Mouse (Mus musculus) liver, embryonic 16.5 days (tissue): ENCODE results near the gene Ncor2. TPM values are rescaled to one million over a fixed set of nuclear protein-coding genes. Genes with fewer than 3 reads are reported as not detected.
A peak's percentile ranks its signal among the peaks of the same experiment; 100 is the strongest.
"Not testable (repeated sequence)": the region's sequence is repeated elsewhere in the genome, so short reads cannot be mapped to it uniquely, and the experiment has no call there.

Experiments used
- ATAC-seq: fragments of 200-750 bp; cut with Nextera tagmentation; 2 replicates; pipeline ENCODE4 v1.8.0; 2017; ENCODE audit warnings: low read depth, mild to moderate bottlenecking, moderate number of reproducible peaks, moderate library complexity
- H3K27ac ChIP-seq: fragments of 300-500 bp; sonication (generic); 2 replicates; pipeline ENCODE4 v1.5.1; 2014; ENCODE audit warnings: mild to moderate bottlenecking, low read length
- H3K27me3 ChIP-seq: fragments of 300-500 bp; sonication (generic); 2 replicates; pipeline ENCODE4 v1.6.1; 2014; ENCODE audit warnings: low read depth, low read length, mixed read lengths; ENCODE audit not compliant: control insufficient read depth, insufficient read depth
- H3K36me3 ChIP-seq: fragments of 300-500 bp; sonication (generic); 2 replicates; pipeline ENCODE4 v1.6.1; 2014; ENCODE audit warnings: mild to moderate bottlenecking; ENCODE audit not compliant: control insufficient read depth, insufficient read depth
- H3K4me1 ChIP-seq: fragments of 300-500 bp; sonication (generic); 2 replicates; pipeline ENCODE4 v1.6.1; 2014; ENCODE audit warnings: low read depth, low read length, mixed read lengths; ENCODE audit not compliant: control insufficient read depth
- H3K4me2 ChIP-seq: fragments of 300-500 bp; sonication (generic); 2 replicates; pipeline ENCODE4 v1.6.1; 2014; ENCODE audit warnings: low read depth, low read length, mixed read lengths
- H3K4me3 ChIP-seq: fragments of 300-500 bp; sonication (generic); 2 replicates; pipeline ENCODE4 v1.5.1; 2014; ENCODE audit warnings: low read depth, mild to moderate bottlenecking, low read length
- H3K9ac ChIP-seq: fragments of 300-500 bp; sonication (generic); 2 replicates; pipeline ENCODE4 v1.6.1; 2014; ENCODE audit warnings: low read depth, low read length
- H3K9me3 ChIP-seq: fragments of 300-500 bp; sonication (generic); replicated peaks from 2 replicates; pipeline ENCODE4 v1.6.1; 2016; ENCODE audit warnings: low read length; ENCODE audit not compliant: control insufficient read depth
- WGBS: fragments of 180-500 bp; shearing (Covaris S2); extraction: QIAGEN DNeasy Blood & Tissue Kit; methylation state at CpG from one replicate; pipeline ENCODE4 v1.1.7; 2014; ENCODE audit not compliant: insufficient replicate concordance; 5-methylcytosine and 5-hydroxymethylcytosine counted together
- polyA plus RNA-seq: library from polyadenylated mRNA; unstranded; fragments of >200 nt; fragmentation: Nextera tagmentation; extraction: Ambion mirVana; gene quantifications from 2 replicates; pipeline ENCODE4 v1.2.1, GENCODE M21; 2015

Gene Ncor2
- polyA plus RNA-seq, 1 experiment from 2014 or later: 4.2 TPM

DNA sequence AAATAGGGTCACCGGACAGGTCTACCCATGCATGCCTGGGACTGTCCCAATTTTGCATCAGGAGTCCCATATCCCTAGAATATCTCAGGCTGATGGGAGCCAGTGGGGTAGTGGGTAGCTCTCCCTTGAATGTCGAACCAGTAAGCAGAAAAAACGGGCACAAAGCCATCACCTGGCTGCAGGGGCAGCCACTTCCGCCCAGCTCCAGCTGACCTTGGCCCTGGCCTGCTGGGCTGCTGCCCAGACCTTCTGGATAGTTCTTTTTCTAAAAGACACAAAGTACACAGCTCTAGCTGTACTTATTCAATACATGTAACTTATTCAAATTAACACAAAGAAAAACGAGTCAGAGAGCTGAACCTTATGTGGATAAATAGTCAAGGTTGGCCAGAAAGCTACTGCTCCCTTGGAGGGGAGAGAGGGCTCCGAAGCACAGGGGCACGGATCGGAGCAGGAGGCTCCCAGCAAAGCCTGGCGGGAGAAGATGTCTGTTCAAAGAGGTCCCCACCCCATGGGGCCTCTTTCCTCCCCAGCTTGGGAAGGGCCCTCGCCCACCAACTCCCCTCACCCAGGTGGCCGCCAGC, 36.4 kb upstream of the Ncor2 start:
- H3K4me1 ChIP-seq: peaks cover 3% of the 10 kb centered on the region; the same call in 1 of the 2 replicates
- H3K9ac ChIP-seq: no peak overlapping the region
- H3K36me3 ChIP-seq: no peaks in the 10 kb centered on the region
- peaks cover 7% of the 10 kb centered on the region for H3K27me3 ChIP-seq
- 24% methylated on average over 11 of the region's 11 CpGs for WGBS
- no peak overlapping the region for H3K4me3 ChIP-seq
- H3K4me2 ChIP-seq: peak overlapping the region; percentile 7; the same call in 1 of the 2 replicates
- ATAC-seq: peak; percentile 16; the same call in 1 of the 2 replicates
- H3K9me3 ChIP-seq: no peaks in the 10 kb centered on the region
- H3K27ac ChIP-seq: no peak overlapping the region

DNA sequence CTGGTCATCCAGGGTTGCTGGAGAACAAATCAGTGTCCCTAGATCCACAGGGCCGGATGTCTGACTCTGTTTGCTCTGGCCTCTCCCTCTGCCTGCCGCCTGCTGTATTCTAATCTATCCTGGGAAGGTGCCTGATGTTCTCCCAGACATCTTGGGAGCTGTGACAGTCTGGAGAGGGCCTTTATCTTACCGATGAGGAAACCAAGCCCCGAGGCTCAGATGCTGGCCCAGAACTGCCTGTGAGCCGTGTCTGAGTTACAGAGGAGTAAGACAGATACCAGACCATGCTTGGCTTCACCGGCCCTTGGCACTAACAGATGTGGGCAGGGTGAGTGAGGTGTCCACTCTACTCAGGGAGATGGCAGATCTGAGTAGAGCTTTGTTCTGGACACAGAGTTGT, 35.0 kb upstream of the Ncor2 start:
- Histone ChIP-seq H3K27ac (no peak overlapping the region), H3K27me3 (peaks cover 7% of the 10 kb centered on the region), H3K36me3 (no peaks in the 10 kb centered on the region), H3K4me2 (no peak overlapping the region), H3K9me3 (no peaks in the 10 kb centered on the region), H3K9ac (no peak overlapping the region), H3K4me1 (peaks cover 3% of the 10 kb centered on the region; the same call in 1 of the 2 replicates), H3K4me3 (no peak overlapping the region)
- WGBS: 50% methylated on average over 6 of the region's 6 CpGs
- no peak for ATAC-seq

DNA sequence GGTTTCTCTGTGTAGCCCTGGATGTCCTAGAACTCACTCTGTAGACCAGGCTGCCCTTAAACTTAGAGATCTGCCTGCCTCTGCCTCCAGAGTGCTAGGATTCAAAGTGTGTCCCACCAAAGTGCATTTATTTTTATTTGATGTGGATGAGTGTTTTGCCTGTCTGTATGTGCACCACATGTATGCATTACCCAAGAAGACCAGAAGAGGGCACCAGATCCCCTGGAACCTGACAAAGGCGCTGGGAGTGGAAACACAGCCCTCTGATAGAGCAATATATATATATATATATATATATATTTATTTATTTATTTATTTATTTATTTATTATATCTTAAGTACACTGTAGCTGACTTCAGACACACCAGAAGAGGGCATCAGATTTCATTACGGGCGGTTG, 25.9 kb upstream of the Ncor2 start:
- H3K9ac ChIP-seq, H3K4me2 ChIP-seq, H3K36me3 ChIP-seq, H3K27ac ChIP-seq, H3K4me3 ChIP-seq, H3K9me3 ChIP-seq, ATAC-seq, H3K4me1 ChIP-seq, H3K27me3 ChIP-seq: not testable (repeated sequence)
- WGBS: 79% methylated on average over 3 of the region's 3 CpGs

DNA sequence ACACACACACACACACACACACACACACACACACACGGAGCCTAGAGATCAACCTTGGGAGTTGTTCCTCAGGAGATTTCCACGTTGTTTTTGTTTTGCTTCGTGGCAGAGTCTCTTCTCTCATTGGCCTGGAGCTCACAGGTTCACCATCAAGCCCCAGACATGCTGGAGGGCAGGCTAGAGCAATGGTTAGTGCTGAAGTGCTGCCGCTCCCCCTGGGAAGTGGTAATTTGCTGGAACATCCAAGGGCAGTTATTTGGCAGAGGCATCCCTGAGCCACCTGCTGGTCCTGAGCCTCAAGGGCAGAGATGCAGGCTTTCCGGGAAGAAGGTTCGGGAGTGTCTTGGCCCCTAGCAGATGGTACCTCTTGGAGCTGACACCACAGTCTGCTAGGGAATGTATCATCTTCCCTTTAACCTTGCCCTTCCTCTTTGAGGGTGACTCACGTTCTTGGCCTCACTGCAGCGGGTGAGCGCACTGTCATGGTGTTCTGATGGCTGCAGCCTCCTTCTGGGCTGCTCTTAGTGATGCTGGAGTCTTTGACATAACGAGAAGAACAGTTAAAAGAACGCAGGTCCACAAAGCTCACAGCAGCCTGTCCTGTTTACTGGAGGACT, 25.3 kb upstream of the Ncor2 start:
- H3K36me3 ChIP-seq: no peaks in the 10 kb centered on the region
- H3K27me3 ChIP-seq: no peaks in the 10 kb centered on the region
- H3K9me3 ChIP-seq: no peaks in the 10 kb centered on the region
- no peak overlapping the region for H3K4me3 ChIP-seq
- no peak overlapping the region for H3K27ac ChIP-seq
- no peaks in the 10 kb centered on the region for H3K4me1 ChIP-seq
- WGBS: 63% methylated on average over 11 of the region's 11 CpGs
- H3K9ac ChIP-seq: no peak overlapping the region
- H3K4me2 ChIP-seq: no peak overlapping the region
- ATAC-seq: no peak

DNA sequence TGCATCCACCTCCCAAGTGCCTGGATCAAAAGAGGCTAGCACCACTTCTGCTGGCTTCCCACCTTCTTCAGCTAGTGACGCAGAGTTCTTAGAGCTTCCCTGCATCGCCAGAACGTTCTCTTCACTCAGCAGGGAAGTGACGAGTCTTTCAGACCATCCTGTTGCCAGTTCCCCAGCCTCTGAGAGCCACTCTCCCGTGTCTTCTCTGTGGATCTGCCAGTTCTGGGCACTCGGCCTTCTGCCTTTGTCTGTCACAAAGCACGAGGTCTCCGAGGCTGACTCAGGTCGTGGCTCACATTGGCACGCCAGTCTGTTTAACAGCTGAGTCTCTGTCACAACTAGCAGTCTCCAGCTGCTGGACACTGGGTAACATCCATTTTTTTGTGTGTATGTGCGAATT, 24.7 kb upstream of the Ncor2 start:
- H3K4me1 ChIP-seq: no peaks in the 10 kb centered on the region
- H3K4me3 ChIP-seq: no peak overlapping the region
- no peak overlapping the region for H3K9ac ChIP-seq
- H3K27me3 ChIP-seq: no peaks in the 10 kb centered on the region
- ATAC-seq: no peak
- no peak overlapping the region for H3K4me2 ChIP-seq
- H3K27ac ChIP-seq: no peak overlapping the region
- WGBS: 56% methylated on average over 11 of the region's 11 CpGs
- H3K9me3 ChIP-seq: no peaks in the 10 kb centered on the region
- no peaks in the 10 kb centered on the region for H3K36me3 ChIP-seq

DNA sequence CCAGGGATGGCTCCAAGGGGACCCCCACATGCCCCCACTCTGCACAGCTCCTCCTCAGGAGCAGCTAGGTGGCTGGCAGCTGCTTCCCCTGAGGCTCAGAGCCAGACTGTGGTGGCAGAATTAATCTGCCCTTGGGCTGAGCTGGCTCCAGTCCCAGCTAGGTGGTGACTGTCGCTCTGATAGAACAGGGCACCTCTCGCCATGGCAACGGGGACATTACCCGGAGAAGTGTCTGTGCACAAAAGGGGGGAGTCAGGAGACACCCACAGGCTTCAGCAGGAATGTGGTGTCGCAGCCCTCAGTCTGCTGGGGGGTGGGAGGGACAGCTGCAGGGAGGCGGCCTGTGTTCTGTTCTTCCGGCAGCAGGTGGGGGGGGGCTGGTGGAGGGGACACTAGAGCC, 24.1 kb upstream of the Ncor2 start:
- WGBS: 46% methylated on average over 7 of the region's 7 CpGs
- no peaks in the 10 kb centered on the region for H3K4me1 ChIP-seq
- H3K9ac ChIP-seq: no peak overlapping the region
- ATAC-seq: no peak
- H3K27ac ChIP-seq: no peak overlapping the region
- H3K4me2 ChIP-seq: no peak overlapping the region
- no peaks in the 10 kb centered on the region for H3K36me3 ChIP-seq
- no peaks in the 10 kb centered on the region for H3K27me3 ChIP-seq
- no peak overlapping the region for H3K4me3 ChIP-seq
- H3K9me3 ChIP-seq: no peaks in the 10 kb centered on the region

DNA sequence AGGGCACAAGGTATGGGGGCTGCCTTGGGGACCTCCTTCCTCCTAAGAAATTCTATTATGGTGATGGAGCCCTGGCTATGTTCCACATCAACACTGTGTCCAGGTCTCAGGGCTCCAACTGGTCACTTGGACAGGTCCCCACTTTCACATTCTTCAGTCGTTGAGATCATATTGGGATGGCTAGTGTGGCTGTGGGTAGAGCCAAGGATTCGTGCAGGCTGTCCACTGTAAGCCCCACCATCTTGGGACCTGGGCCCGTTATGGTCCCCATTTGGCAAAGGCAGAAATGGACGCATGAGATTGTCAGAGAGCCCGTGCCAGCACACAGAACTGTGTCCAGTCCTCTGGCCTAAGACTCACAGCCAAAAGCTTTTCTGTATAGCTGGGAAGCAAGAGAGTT, 23.1 kb upstream of the Ncor2 start:
- WGBS: 62% methylated on average over 5 of the region's 5 CpGs
- H3K4me3 ChIP-seq: no peak overlapping the region
- no peak for ATAC-seq

DNA sequence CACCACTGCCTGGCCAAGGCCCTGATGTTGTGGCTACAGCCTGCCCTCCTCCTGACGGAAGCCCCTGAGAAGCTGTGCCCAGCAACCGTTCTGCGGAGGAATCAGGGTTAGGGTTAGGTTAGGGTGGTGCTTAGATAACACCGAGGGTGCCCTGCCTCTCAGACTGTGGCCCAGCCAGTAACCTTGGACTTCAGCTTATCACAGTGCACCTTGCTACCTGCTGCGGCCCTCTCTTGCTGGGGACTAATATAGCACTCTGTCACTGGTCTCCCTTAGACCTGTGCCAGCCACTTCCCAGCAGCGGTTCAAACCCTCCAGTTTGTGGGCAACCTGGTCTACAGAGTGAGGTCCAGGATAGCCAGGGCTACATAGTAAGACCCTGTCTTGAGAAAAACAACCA, 20.1 kb upstream of the Ncor2 start:
- 44% methylated on average over 6 of the region's 6 CpGs for WGBS
- Histone ChIP-seq H3K27me3 (no peaks in the 10 kb centered on the region), H3K9me3 (no peaks in the 10 kb centered on the region), H3K4me2 (no peak overlapping the region), H3K4me1 (no peaks in the 10 kb centered on the region), H3K4me3 (no peak overlapping the region), H3K9ac (no peak overlapping the region), H3K27ac (no peak overlapping the region), H3K36me3 (no peaks in the 10 kb centered on the region)
- ATAC-seq: no peak

More for the DNA sequence above, 23.1 kb upstream of the Ncor2 start:
- Histone ChIP-seq H3K36me3 (no peaks in the 10 kb centered on the region), H3K27ac (no peak overlapping the region), H3K9ac (no peak overlapping the region), H3K27me3 (no peaks in the 10 kb centered on the region), H3K4me2 (no peak overlapping the region), H3K9me3 (no peaks in the 10 kb centered on the region), H3K4me1 (no peaks in the 10 kb centered on the region)

DNA sequence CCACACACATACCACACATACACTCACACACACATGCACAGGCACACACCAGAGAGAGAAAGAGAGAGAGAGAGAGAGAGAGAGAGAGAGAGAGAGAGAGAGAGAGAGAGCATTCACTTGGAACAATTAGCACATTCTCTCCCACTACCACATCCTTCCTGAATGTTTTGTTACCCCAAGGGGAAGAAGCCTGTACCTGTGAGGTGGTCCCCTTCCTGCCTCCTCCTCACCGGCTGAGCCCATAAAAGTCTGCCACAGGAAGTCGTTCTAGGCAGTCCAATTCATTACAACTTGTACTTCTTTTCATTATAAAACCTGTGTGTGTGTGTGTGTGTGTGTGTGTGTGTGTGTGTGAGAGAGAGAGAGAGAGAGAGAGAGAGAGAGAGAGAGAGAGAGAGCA, 18.3 kb upstream of the Ncor2 start:
- not testable (repeated sequence) for H3K4me2 ChIP-seq, H3K27ac ChIP-seq, H3K4me1 ChIP-seq, H3K27me3 ChIP-seq, H3K36me3 ChIP-seq, H3K4me3 ChIP-seq, H3K9ac ChIP-seq, H3K9me3 ChIP-seq, ATAC-seq
- WGBS: 21% methylated on average over 2 of the region's 2 CpGs
